Mouse (Mus musculus): ENCODE results near the gene Cox8b. TPM values are rescaled to one million over a fixed set of nuclear protein-coding genes. Genes with fewer than 3 reads are reported as not detected.

The Cox8b gene
- total and polyA plus RNA-seq, 2 experiments from 2014 or later, result 425 to 1,841 TPM

GRCm38 (mm10) chr7:140912846-140913482 lies 12.7 kb upstream of the Cox8b start:
- TF ChIP-seq CTCF (IDR thresholded peaks at IDR 0.05; ENCODE audit: low read depth) (no peak), EP300 (IDR thresholded peaks at IDR 0.05; ENCODE audit: low read depth) (no peak)
- Histone ChIP-seq H3K27ac (ENCODE audit: low read depth) (no peak overlapping the region), H3K4me3 (ENCODE audit: low read depth, low read length) (no peak overlapping the region), H3K4me2 (ENCODE audit: low read depth, low read length) (no peak overlapping the region), H3K36me3 (replicated peaks; ENCODE audit: control insufficient read depth, insufficient read depth, low read length) (no peaks in the 10 kb centered on the region), H3K9ac (replicated peaks; ENCODE audit: low read depth, low read length) (no peak overlapping the region), H3K4me1 (ENCODE audit: control insufficient read depth, insufficient read depth) (no peaks in the 10 kb centered on the region), H3K9me3 (replicated peaks; ENCODE audit: control insufficient read depth, low read length) (no peaks in the 10 kb centered on the region), H3K27me3 (ENCODE audit: control insufficient read depth, insufficient read depth, low read length) (0 out of 2 replicates have a peak, but pooled peaks cover 6% of the 10 kb centered on the region)
- no peak for DNase-seq (ENCODE audit: low spot score)
- no peak for ATAC-seq (ENCODE audit: insufficient read depth, low read depth)
- WGBS, result 80% methylated on average over 5 of the region's 5 CpGs

GRCm38 (mm10) chr7:140912293-140912692 lies 12.0 kb upstream of the Cox8b start:
- no peak for DNase-seq (ENCODE audit: low spot score)
- WGBS, result 41% methylated on average over 3 of the region's 3 CpGs
- H3K27ac ChIP-seq (ENCODE audit: low read depth), result no peak overlapping the region
- no peak overlapping the region for H3K4me3 ChIP-seq (ENCODE audit: low read depth, low read length)
- no peak overlapping the region for H3K9ac ChIP-seq (replicated peaks; ENCODE audit: low read depth, low read length)
- no peak for ATAC-seq (ENCODE audit: insufficient read depth, low read depth)
- no peaks in the 10 kb centered on the region for H3K36me3 ChIP-seq (replicated peaks; ENCODE audit: control insufficient read depth, insufficient read depth, low read length)
- no peaks in the 10 kb centered on the region for H3K9me3 ChIP-seq (replicated peaks; ENCODE audit: control insufficient read depth, low read length)
- H3K27me3 ChIP-seq (ENCODE audit: control insufficient read depth, insufficient read depth, low read length), result no peaks in the 10 kb centered on the region
- H3K4me2 ChIP-seq (ENCODE audit: low read depth, low read length), result no peak overlapping the region
- no peaks in the 10 kb centered on the region for H3K4me1 ChIP-seq (ENCODE audit: control insufficient read depth, insufficient read depth)
- no peak for TF ChIP-seq CTCF (IDR thresholded peaks at IDR 0.05; ENCODE audit: low read depth)
- no peak for TF ChIP-seq EP300 (IDR thresholded peaks at IDR 0.05; ENCODE audit: low read depth)

DNA sequence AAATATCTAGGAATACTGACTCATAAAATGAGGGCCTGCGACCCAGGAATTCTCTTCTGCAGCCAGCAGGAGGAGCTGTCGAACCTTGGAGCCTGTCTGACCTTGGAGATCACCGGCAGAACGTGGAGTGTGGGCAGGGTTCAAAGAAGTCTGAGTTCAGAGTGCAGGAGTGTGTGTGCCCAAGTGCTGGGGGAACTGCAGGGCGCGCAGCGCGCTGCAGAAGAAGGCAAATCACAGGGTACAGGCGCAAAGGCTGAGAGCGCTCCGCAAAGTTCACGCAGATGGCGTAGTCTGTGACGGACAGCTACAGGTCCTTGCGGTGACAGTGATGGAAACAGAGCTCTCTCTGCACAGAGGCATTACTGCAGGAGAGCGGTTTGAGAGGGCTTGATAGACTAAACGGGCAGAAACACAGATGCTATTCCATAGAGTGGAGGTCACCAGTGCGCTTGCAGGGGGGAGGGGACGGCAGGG lies 8.4 kb upstream of the Cox8b start:
- whole genome bisulfite sequencing, result 1% methylated on average over 19 of the region's 19 CpGs
- Histone ChIP-seq H3K4me3 (ENCODE audit: low read depth, low read length) (peak overlapping the region; percentile 40), H3K27me3 (ENCODE audit: control insufficient read depth, insufficient read depth, low read length) (no peaks in the 10 kb centered on the region), H3K4me1 (ENCODE audit: control insufficient read depth, insufficient read depth) (no peaks in the 10 kb centered on the region), H3K36me3 (replicated peaks; ENCODE audit: control insufficient read depth, insufficient read depth, low read length) (no peaks in the 10 kb centered on the region), H3K9me3 (replicated peaks; ENCODE audit: control insufficient read depth, low read length) (no peaks in the 10 kb centered on the region), H3K27ac (ENCODE audit: low read depth) (no peak overlapping the region), H3K4me2 (ENCODE audit: low read depth, low read length) (peak overlapping the region; percentile 72), H3K9ac (replicated peaks; ENCODE audit: low read depth, low read length) (no peak overlapping the region; the same call in 1 of the 2 replicates)
- peak; percentile 71 for ATAC-seq (ENCODE audit: insufficient read depth, low read depth)
- DNase-seq (ENCODE audit: low spot score), result peak; percentile 86
- peak; percentile 87 for TF ChIP-seq CTCF (IDR thresholded peaks at IDR 0.05; ENCODE audit: low read depth)
- no peak for TF ChIP-seq EP300 (IDR thresholded peaks at IDR 0.05; ENCODE audit: low read depth)

- Histone ChIP-seq H3K4me2 (ENCODE audit: low read depth, low read length) (no peak overlapping the region), H3K36me3 (replicated peaks; ENCODE audit: control insufficient read depth, insufficient read depth, low read length) (no peaks in the 10 kb centered on the region), H3K27ac (ENCODE audit: low read depth) (no peak overlapping the region), H3K4me3 (ENCODE audit: low read depth, low read length) (no peak overlapping the region), H3K27me3 (ENCODE audit: control insufficient read depth, insufficient read depth, low read length) (no peaks in the 10 kb centered on the region), H3K4me1 (ENCODE audit: control insufficient read depth, insufficient read depth) (no peaks in the 10 kb centered on the region), H3K9ac (replicated peaks; ENCODE audit: low read depth, low read length) (no peak overlapping the region), H3K9me3 (replicated peaks; ENCODE audit: control insufficient read depth, low read length) (no peaks in the 10 kb centered on the region)
- ATAC-seq (ENCODE audit: insufficient read depth, low read depth) (no peak), DNase-seq (ENCODE audit: low spot score) (no peak)
- TF ChIP-seq CTCF (IDR thresholded peaks at IDR 0.05; ENCODE audit: low read depth) (no peak), EP300 (IDR thresholded peaks at IDR 0.05; ENCODE audit: low read depth) (no peak)
- WGBS, result 54% methylated on average over 7 of the region's 7 CpGs
Measured at GRCm38 (mm10) chr7:140908181-140908580, 7.9 kb upstream of the Cox8b start.

- Histone ChIP-seq H3K4me3 (ENCODE audit: low read depth, low read length) (no peak overlapping the region), H3K27ac (ENCODE audit: low read depth) (no peak overlapping the region), H3K36me3 (replicated peaks; ENCODE audit: control insufficient read depth, insufficient read depth, low read length) (no peaks in the 10 kb centered on the region), H3K9me3 (replicated peaks; ENCODE audit: control insufficient read depth, low read length) (no peaks in the 10 kb centered on the region), H3K9ac (replicated peaks; ENCODE audit: low read depth, low read length) (no peak overlapping the region), H3K4me2 (ENCODE audit: low read depth, low read length) (no peak overlapping the region), H3K27me3 (ENCODE audit: control insufficient read depth, insufficient read depth, low read length) (no peaks in the 10 kb centered on the region), H3K4me1 (ENCODE audit: control insufficient read depth, insufficient read depth) (no peaks in the 10 kb centered on the region)
- no peak for ATAC-seq (ENCODE audit: insufficient read depth, low read depth)
- TF ChIP-seq CTCF (IDR thresholded peaks at IDR 0.05; ENCODE audit: low read depth) (no peak), EP300 (IDR thresholded peaks at IDR 0.05; ENCODE audit: low read depth) (no peak)
- no peak for DNase-seq (ENCODE audit: low spot score)
- WGBS, result 85% methylated on average over 7 of the region's 7 CpGs
Measured at GRCm38 (mm10) chr7:140907697-140908096, 7.5 kb upstream of the Cox8b start.

GRCm38 (mm10) chr7:140907131-140907530 lies 6.9 kb upstream of the Cox8b start:
- Histone ChIP-seq H3K36me3 (replicated peaks; ENCODE audit: control insufficient read depth, insufficient read depth, low read length) (no peaks in the 10 kb centered on the region), H3K4me1 (ENCODE audit: control insufficient read depth, insufficient read depth) (no peaks in the 10 kb centered on the region), H3K9me3 (replicated peaks; ENCODE audit: control insufficient read depth, low read length) (no peaks in the 10 kb centered on the region), H3K27me3 (ENCODE audit: control insufficient read depth, insufficient read depth, low read length) (no peaks in the 10 kb centered on the region), H3K4me3 (ENCODE audit: low read depth, low read length) (no peak overlapping the region), H3K27ac (ENCODE audit: low read depth) (no peak overlapping the region), H3K4me2 (ENCODE audit: low read depth, low read length) (no peak overlapping the region), H3K9ac (replicated peaks; ENCODE audit: low read depth, low read length) (no peak overlapping the region)
- WGBS, result 63% methylated on average over 13 of the region's 13 CpGs
- DNase-seq (ENCODE audit: low spot score), result no peak
- no peak for TF ChIP-seq EP300 (IDR thresholded peaks at IDR 0.05; ENCODE audit: low read depth)
- TF ChIP-seq CTCF (IDR thresholded peaks at IDR 0.05; ENCODE audit: low read depth), result no peak
- no peak for ATAC-seq (ENCODE audit: insufficient read depth, low read depth)

All from heart, postnatal 0 days (tissue).